Mouse (Mus musculus) kidney, postnatal 25 days (tissue): ENCODE results near the gene Klk1b1.
"Not testable (repeated sequence)": the region's sequence is repeated elsewhere in the genome, so short reads cannot be mapped to it uniquely, and the experiment has no call there.

Experiments used
- DNase-seq, 2 experiments: peaks; one replicate each; pipeline ENCODE4 v3.0.0; 2021; ENCODE audit warnings: mixed read lengths in 2 of 2

Klk1b1 gene

DNA sequence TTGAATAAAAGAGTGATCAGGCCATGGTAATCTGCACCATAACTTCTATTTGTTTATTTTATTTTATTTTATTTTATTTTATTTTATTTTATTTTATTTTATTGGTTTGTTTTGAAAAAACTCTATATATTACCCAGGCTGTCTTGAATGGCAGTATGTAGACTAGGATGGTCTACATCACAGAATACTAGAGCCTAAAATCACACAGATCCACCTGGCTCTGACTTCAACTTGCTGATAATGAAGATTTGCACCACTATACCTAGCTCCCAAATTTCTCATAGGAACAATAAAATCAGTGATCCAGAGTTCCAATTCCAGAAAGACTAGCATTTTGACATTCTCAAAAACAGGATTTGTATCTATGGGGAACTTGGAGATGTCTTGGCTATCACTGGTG lies 45.3 kb downstream of the Klk1b1 start, which contains the start of gene Klk1b26:
Gene Klk1b26 (plus strand): TSS at position 301 of the 400 bp plus-strand sequence.
- DNase-seq = not testable (repeated sequence)

DNA sequence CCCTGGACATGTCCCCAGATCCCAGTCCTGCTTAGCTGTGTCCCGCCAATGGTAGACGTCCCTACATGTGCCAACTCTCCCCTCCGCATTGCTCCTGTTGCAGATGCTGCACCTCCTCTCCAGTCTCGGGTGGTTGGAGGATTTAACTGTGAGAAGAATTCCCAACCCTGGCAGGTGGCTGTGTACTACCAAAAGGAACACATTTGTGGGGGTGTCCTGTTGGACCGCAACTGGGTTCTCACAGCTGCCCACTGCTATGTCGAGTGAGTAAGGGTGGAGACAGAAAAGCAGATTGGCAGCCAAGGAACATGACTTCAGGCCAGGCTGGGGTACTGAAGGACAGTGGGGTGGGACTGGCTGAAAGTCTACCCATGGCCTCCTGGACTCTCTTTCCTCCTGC lies 48.1 kb downstream of the Klk1b1 start:
- not testable (repeated sequence) for DNase-seq

DNA sequence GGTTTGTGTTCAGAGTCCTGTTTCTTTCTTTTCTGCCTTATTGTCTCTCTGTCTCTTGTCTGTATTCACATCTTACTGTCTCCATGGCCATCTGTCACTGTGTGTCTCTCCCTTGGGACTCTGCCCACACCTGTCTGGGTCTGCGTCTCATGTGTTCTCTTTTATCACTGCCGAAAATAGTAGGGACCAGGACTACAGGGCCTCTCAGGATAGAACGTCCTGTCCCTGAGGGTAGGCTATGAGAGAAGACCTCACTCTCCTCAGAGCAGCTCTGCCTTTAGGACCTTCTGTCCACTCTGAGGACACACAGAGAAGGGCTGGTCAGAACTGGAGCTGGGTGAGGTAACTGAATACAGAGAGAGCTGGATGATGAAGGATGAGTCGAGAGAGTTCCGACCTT lies 48.5 kb downstream of the Klk1b1 start:
- no peak for DNase-seq
